Mouse (Mus musculus): ENCODE data around the gene F2. TPM values are rescaled to one million over a fixed set of nuclear protein-coding genes. Genes with fewer than 3 reads are reported as not detected.
"Not testable (repeated sequence)": the region's sequence is repeated elsewhere in the genome, so short reads cannot be mapped to it uniquely, and the experiment has no call there.

The F2 gene
- polyA plus RNA-seq, 1 experiment from 2014 or later: 0.13 TPM

GRCm38 (mm10) chr2:91627486-91627885 lies 8.7 kb downstream of the F2 start:
- no peaks in the 10 kb centered on the region for H3K9me3 ChIP-seq
- no peaks in the 10 kb centered on the region for H3K27me3 ChIP-seq
- no peak overlapping the region for H3K9ac ChIP-seq (replicated peaks)
- peaks cover 12% of the 10 kb centered on the region; the same call in 1 of the 2 replicates for H3K36me3 ChIP-seq
- no peak for ATAC-seq (replicated peaks)
- no peak overlapping the region for H3K4me2 ChIP-seq (replicated peaks)
- WGBS: 74% methylated on average over 5 of the region's 5 CpGs
- no peaks in the 10 kb centered on the region for H3K4me1 ChIP-seq
- H3K4me3 ChIP-seq: no peak overlapping the region
- H3K27ac ChIP-seq (replicated peaks): no peak overlapping the region

GRCm38 (mm10) chr2:91623366-91623765 lies 12.8 kb downstream of the F2 start:
- peaks cover 51% of the 10 kb centered on the region for H3K36me3 ChIP-seq
- WGBS: 96% methylated on average over 7 of the region's 7 CpGs
- H3K9ac ChIP-seq (replicated peaks); H3K4me1 ChIP-seq; H3K4me2 ChIP-seq (replicated peaks); ATAC-seq (replicated peaks); H3K27ac ChIP-seq (replicated peaks); H3K27me3 ChIP-seq; H3K4me3 ChIP-seq; H3K9me3 ChIP-seq: not testable (repeated sequence)

GRCm38 (mm10) chr2:91622356-91622755 lies 13.9 kb downstream of the F2 start:
- no peaks in the 10 kb centered on the region for H3K27me3 ChIP-seq
- H3K27ac ChIP-seq (replicated peaks): no peak overlapping the region
- H3K9me3 ChIP-seq: no peaks in the 10 kb centered on the region
- no peak overlapping the region for H3K4me3 ChIP-seq
- no peak overlapping the region for H3K9ac ChIP-seq (replicated peaks)
- 89% methylated on average over 5 of the region's 5 CpGs for WGBS
- peaks cover 62% of the 10 kb centered on the region for H3K36me3 ChIP-seq
- H3K4me1 ChIP-seq: no peaks in the 10 kb centered on the region
- ATAC-seq (replicated peaks): no peak
- H3K4me2 ChIP-seq (replicated peaks): no peak overlapping the region

- peaks cover 62% of the 10 kb centered on the region for H3K36me3 ChIP-seq
- not testable (repeated sequence) for H3K4me1 ChIP-seq; H3K27ac ChIP-seq (replicated peaks); H3K9me3 ChIP-seq; H3K4me3 ChIP-seq; H3K9ac ChIP-seq (replicated peaks); ATAC-seq (replicated peaks); H3K27me3 ChIP-seq; H3K4me2 ChIP-seq (replicated peaks)
These were observed 26.8 kb downstream of the F2 start for GRCm38 (mm10) chr2:91609370-91609769.

- Histone ChIP-seq H3K4me3 (no peak overlapping the region), H3K27ac (replicated peaks) (no peak overlapping the region), H3K9me3 (no peaks in the 10 kb centered on the region), H3K4me2 (replicated peaks) (no peak overlapping the region), H3K4me1 (no peaks in the 10 kb centered on the region), H3K36me3 (peaks cover 77% of the 10 kb centered on the region), H3K9ac (replicated peaks) (no peak overlapping the region), H3K27me3 (no peaks in the 10 kb centered on the region)
- WGBS: 96% methylated on average over 4 of the region's 4 CpGs
- ATAC-seq (replicated peaks): no peak
These were observed 33.8 kb downstream of the F2 start for GRCm38 (mm10) chr2:91602389-91602788.

GRCm38 (mm10) chr2:91600475-91600874 lies 35.7 kb downstream of the F2 start:
- Histone ChIP-seq H3K4me1 (no peaks in the 10 kb centered on the region), H3K4me3 (no peak overlapping the region), H3K4me2 (replicated peaks) (no peak overlapping the region), H3K27ac (replicated peaks) (no peak overlapping the region), H3K27me3 (no peaks in the 10 kb centered on the region), H3K36me3 (peaks cover 81% of the 10 kb centered on the region), H3K9ac (replicated peaks) (no peak overlapping the region), H3K9me3 (no peaks in the 10 kb centered on the region)
- no peak for ATAC-seq (replicated peaks)
- 96% methylated on average over 4 of the region's 4 CpGs for WGBS

- Histone ChIP-seq H3K4me2 (replicated peaks) (no peak overlapping the region), H3K9ac (replicated peaks) (no peak overlapping the region), H3K36me3 (peaks cover 68% of the 10 kb centered on the region), H3K4me1 (no peaks in the 10 kb centered on the region), H3K27ac (replicated peaks) (no peak overlapping the region), H3K9me3 (no peaks in the 10 kb centered on the region), H3K4me3 (no peak overlapping the region), H3K27me3 (no peaks in the 10 kb centered on the region)
- ATAC-seq (replicated peaks): no peak
- WGBS: 97% methylated on average over 1 of the region's 1 CpGs
These were observed 50.0 kb downstream of the F2 start for GRCm38 (mm10) chr2:91586242-91586641.

- 50% methylated on average over 1 of the region's 1 CpGs for WGBS
- H3K36me3 ChIP-seq: peaks cover 72% of the 10 kb centered on the region
These were observed 55.3 kb downstream of the F2 start for GRCm38 (mm10) chr2:91580894-91581293.

More at GRCm38 (mm10) chr2:91580894-91581293, 55.3 kb downstream of the F2 start:
- no peak for ATAC-seq (replicated peaks)
- Histone ChIP-seq H3K9me3 (no peaks in the 10 kb centered on the region), H3K27me3 (no peaks in the 10 kb centered on the region), H3K4me1 (no peaks in the 10 kb centered on the region), H3K4me3 (no peak overlapping the region), H3K9ac (replicated peaks) (no peak overlapping the region), H3K4me2 (replicated peaks) (no peak overlapping the region), H3K27ac (replicated peaks) (0 out of 2 replicates have a peak overlapping the region, but pooled peaks have one; percentile 8)

Other genes with a start within 250 kb of the F2 start
- gene 1110051M20Rik, start 191.7 kb downstream of the F2 start, polyA plus RNA-seq (2015; fragmentation: Nextera tagmentation; extraction: Ambion mirVana): 159 and 168 TPM in 2 replicates
- 6.0 and 6.8 TPM in 2 replicates for gene Lrp4, start 178.9 kb downstream of the F2 start, polyA plus RNA-seq (2015; fragmentation: Nextera tagmentation; extraction: Ambion mirVana)
- gene Ckap5, start 109.7 kb downstream of the F2 start, polyA plus RNA-seq (2015; fragmentation: Nextera tagmentation; extraction: Ambion mirVana): 132 and 139 TPM in 2 replicates
- 13.8 and 14.8 TPM in 2 replicates for gene Zfp408, start 13.4 kb upstream of the F2 start, polyA plus RNA-seq (2015; fragmentation: Nextera tagmentation; extraction: Ambion mirVana)
- 88.7 and 92.7 TPM in 2 replicates for gene Arhgap1, start 13.4 kb upstream of the F2 start, polyA plus RNA-seq (2015; fragmentation: Nextera tagmentation; extraction: Ambion mirVana)
- 38.4 and 40.4 TPM in 2 replicates for gene Atg13, start 74.2 kb upstream of the F2 start, polyA plus RNA-seq (2015; fragmentation: Nextera tagmentation; extraction: Ambion mirVana)
- 20.4 and 23.7 TPM in 2 replicates for gene Harbi1, start 74.4 kb upstream of the F2 start, polyA plus RNA-seq (2015; fragmentation: Nextera tagmentation; extraction: Ambion mirVana)
- gene Ambra1, start 93.7 kb upstream of the F2 start, polyA plus RNA-seq (2015; fragmentation: Nextera tagmentation; extraction: Ambion mirVana): 20.0 and 21.8 TPM in 2 replicates

Measured in forebrain, embryonic 15.5 days (tissue).